Mouse (Mus musculus) MEL (cell line): ENCODE measurements around the gene Sp2. TPM values are rescaled to one million over a fixed set of nuclear protein-coding genes. Genes with fewer than 3 reads are reported as not detected.
A peak's percentile ranks its signal among the peaks of the same experiment; 100 is the strongest.

Source experiments
- DNase-seq: peaks from one replicate; pipeline ENCODE4 v3.0.0; 2011; ENCODE audit warnings: low read depth, low spot score
- H3K27ac ChIP-seq: 2 replicates; pipeline ENCODE4 v1.5.1; 2012; ENCODE audit warnings: low read depth, mild to moderate bottlenecking, control low read depth, low read length, moderate library complexity; ENCODE audit not compliant: control insufficient read depth
- H3K27me3 ChIP-seq, 2 experiments: fragments of 150-350 bp in 1 of 2; sonication (generic) in 1 of 2; 2 replicates each; pipeline ENCODE4 v1.6.1; 2012; ENCODE audit warnings: low read length in 2 of 2, mild to moderate bottlenecking in 2 of 2, improper control_type of control experiment in 1 of 2, moderate library complexity in 1 of 2; ENCODE audit not compliant: insufficient read depth in 2 of 2, control insufficient read depth in 1 of 2
- H3K36me3 ChIP-seq, 2 experiments: 2 replicates each; pipeline ENCODE4 v1.6.1; 2012 to 2014; ENCODE audit warnings: low read length in 2 of 2, improper control_type of control experiment in 1 of 2, inconsistent platforms in 1 of 2, mild to moderate bottlenecking in 1 of 2; ENCODE audit not compliant: insufficient read depth in 2 of 2, control insufficient read depth in 1 of 2
- H3K4me1 ChIP-seq, 2 experiments: fragments of 150-350 bp in 1 of 2; sonication (generic) in 1 of 2; 2 replicates each; pipeline ENCODE4 v1.6.1; 2012; ENCODE audit warnings: low read length in 2 of 2, improper control_type of control experiment in 1 of 2, mild to moderate bottlenecking in 1 of 2; ENCODE audit not compliant: insufficient read depth in 2 of 2, control insufficient read depth in 1 of 2
- H3K4me3 ChIP-seq, 2 experiments: fragments of 150-350 bp in 1 of 2; sonication (generic) in 1 of 2; 2 replicates each; pipeline ENCODE4 v1.5.1; 2012; ENCODE audit warnings: low read depth in 2 of 2, low read length in 2 of 2, mild to moderate bottlenecking in 2 of 2, moderate library complexity in 2 of 2, control low read depth in 1 of 2, improper control_type of control experiment in 1 of 2; ENCODE audit not compliant: control insufficient read depth in 1 of 2, insufficient read depth in 1 of 2
- H3K79me2 ChIP-seq: 2 replicates; pipeline ENCODE4 v1.6.1; 2012; ENCODE audit warnings: mild to moderate bottlenecking, low read length, moderate library complexity; ENCODE audit not compliant: control insufficient read depth, poor library complexity, insufficient read depth
- H3K9ac ChIP-seq: 2 replicates; pipeline ENCODE4 v1.6.1; 2012; ENCODE audit warnings: low read depth, mild to moderate bottlenecking, control low read depth, low read length, moderate library complexity; ENCODE audit not compliant: control insufficient read depth, poor library complexity, severe bottlenecking
- H3K9me3 ChIP-seq: fragments of 150-350 bp; sonication (generic); replicated peaks from 2 replicates; pipeline ENCODE4 v1.6.1; 2012; ENCODE audit warnings: mild to moderate bottlenecking, low read length, improper control_type of control experiment, moderate library complexity; ENCODE audit not compliant: insufficient read depth
- CHD2 ChIP-seq: IDR thresholded peaks from 2 replicates; pipeline ENCODE4 v1.6.1; 2011; ENCODE audit warnings: low read length, improper control_type of control experiment
- CTCF ChIP-seq, 3 experiments: IDR thresholded peaks in 2 of 3; conservative IDR thresholded peaks in 1 of 3; 2 replicates each; pipeline ENCODE4 v1.5.1; 2011 to 2012; ENCODE audit warnings: low read length in 3 of 3, low read depth in 2 of 3, mild to moderate bottlenecking in 2 of 3, improper control_type of control experiment in 1 of 3, inconsistent platforms in 1 of 3, mixed read lengths in 1 of 3, moderate library complexity in 1 of 3; ENCODE audit not compliant: control insufficient read depth in 1 of 3, insufficient read depth in 1 of 3, poor library complexity in 1 of 3, severe bottlenecking in 1 of 3
- E2F4 ChIP-seq: IDR thresholded peaks from 2 replicates; pipeline ENCODE4 v1.6.1; 2011; ENCODE audit warnings: low read depth, low read length, improper control_type of control experiment, borderline replicate concordance
- ELF1 ChIP-seq: IDR thresholded peaks from 2 replicates; pipeline ENCODE4 v1.6.1; 2014; ENCODE audit warnings: low read depth, mild to moderate bottlenecking, inconsistent platforms, low read length, improper control_type of control experiment, moderate library complexity
- GABPA ChIP-seq: IDR thresholded peaks from 2 replicates; pipeline ENCODE4 v1.6.1; 2012; ENCODE audit warnings: low read depth, mild to moderate bottlenecking, inconsistent platforms, low read length, improper control_type of control experiment, moderate library complexity
- GATA1 ChIP-seq: IDR thresholded peaks from 2 replicates; pipeline ENCODE4 v1.6.1; 2011; ENCODE audit warnings: low read depth, low read length, improper control_type of control experiment
- HCFC1 ChIP-seq: IDR thresholded peaks from 2 replicates; pipeline ENCODE4 v1.6.1; 2012; ENCODE audit warnings: low read depth, mild to moderate bottlenecking, inconsistent platforms, low read length, improper control_type of control experiment, moderate library complexity
- JUND ChIP-seq: IDR thresholded peaks from 2 replicates; pipeline ENCODE4 v1.6.1; 2011; ENCODE audit warnings: low read depth, mild to moderate bottlenecking, improper control_type of control experiment, low read length
- KAT2A ChIP-seq: conservative IDR thresholded peaks from 2 replicates; pipeline ENCODE4 v1.6.1; 2012; ENCODE audit warnings: low read depth, low read length, improper control_type of control experiment, inconsistent platforms
- MXI1 ChIP-seq: IDR thresholded peaks from 2 replicates; pipeline ENCODE4 v1.6.1; 2011; ENCODE audit warnings: mild to moderate bottlenecking, low read depth, low read length, improper control_type of control experiment
- MYB ChIP-seq: IDR thresholded peaks from 2 replicates; pipeline ENCODE4 v1.6.1; 2011; ENCODE audit warnings: mild to moderate bottlenecking, low read depth, low read length, improper control_type of control experiment
- POLR2AphosphoS5 ChIP-seq: IDR thresholded peaks from 2 replicates; pipeline ENCODE4 v1.6.1; 2012; ENCODE audit warnings: low read depth, borderline replicate concordance, mild to moderate bottlenecking, inconsistent platforms, low read length, moderate library complexity, mixed read lengths
- RAD21 ChIP-seq: IDR thresholded peaks from 2 replicates; pipeline ENCODE4 v1.6.1; 2011; ENCODE audit warnings: mild to moderate bottlenecking, low read depth, low read length, improper control_type of control experiment
- SMC3 ChIP-seq: IDR thresholded peaks from 2 replicates; pipeline ENCODE4 v1.6.1; 2011; ENCODE audit warnings: low read depth, low read length, improper control_type of control experiment
- TAL1 ChIP-seq: IDR thresholded peaks from 2 replicates; pipeline ENCODE4 v1.6.1; 2012; ENCODE audit warnings: mild to moderate bottlenecking, inconsistent platforms, low read length, moderate library complexity, mixed read lengths
- TBP ChIP-seq: IDR thresholded peaks from 2 replicates; pipeline ENCODE4 v1.8.0; 2011; ENCODE audit warnings: low read depth, low read length, improper control_type of control experiment
- UBTF ChIP-seq: IDR thresholded peaks from 2 replicates; pipeline ENCODE4 v1.6.1; 2012; ENCODE audit warnings: low read depth, mild to moderate bottlenecking, inconsistent platforms, low read length, improper control_type of control experiment, moderate library complexity, borderline replicate concordance; ENCODE audit not compliant: insufficient read depth
- USF1 ChIP-seq: IDR thresholded peaks from 2 replicates; pipeline ENCODE4 v1.6.1; 2014; ENCODE audit warnings: low read depth, mild to moderate bottlenecking, inconsistent platforms, low read length, improper control_type of control experiment, moderate library complexity
- ZNF384 ChIP-seq: IDR thresholded peaks from 2 replicates; pipeline ENCODE4 v1.6.1; 2012; ENCODE audit warnings: low read depth, mild to moderate bottlenecking, inconsistent platforms, low read length, improper control_type of control experiment
- polyA plus RNA-seq, 2 experiments: library from polyadenylated mRNA; stranded (reverse) in 1 of 2; unstranded in 1 of 2; fragments of >175 nt in 1 of 2; fragments of >200 nt in 1 of 2; gene quantifications; 2 replicates each; pipeline versions ENCODE4 v1.2.1 to v1.2.4; 2012; ENCODE audit warnings: low replicate concordance in 2 of 2, low read depth in 1 of 2; ENCODE audit not compliant: insufficient read length in 2 of 2, insufficient read depth in 1 of 2, missing spikeins in 1 of 2
- total RNA-seq: library from RNA; depleted of rRNA; stranded (reverse); fragments of 300-350 nt; gene quantifications from 2 replicates; pipeline ENCODE4 v1.2.3, GENCODE M21; 2012

The Sp2 gene
- total and polyA plus RNA-seq, 3 experiments: 1.4 to 20.3 TPM; not detected in 1

GRCm38 (mm10) chr11:96970341-96970740 is 12.4 kb downstream of the Sp2 start:
- Histone ChIP-seq H3K36me3 (peaks cover 0 to 49% of the 10 kb centered on the region in 2 experiments; a peak in 2 of 4 replicates), H3K4me3 (no peak overlapping the region), H3K79me2 (peaks cover 22% of the 10 kb centered on the region), H3K4me1 (peaks cover 21 to 39% of the 10 kb centered on the region in 2 experiments), H3K9ac (no peak overlapping the region), H3K27me3 (no peaks in the 10 kb centered on the region)
- no peak for DNase-seq
- TF ChIP-seq POLR2AphosphoS5: no peak
- TF ChIP-seq, all 39 proteins: peak for 0
- Histone ChIP-seq H3K27ac (no peak overlapping the region), H3K9me3 (no peaks in the 10 kb centered on the region)

- no peak for DNase-seq
- Histone ChIP-seq H3K9ac (peak overlapping the region; percentile 34), H3K36me3 (peaks cover 0 to 46% of the 10 kb centered on the region in 2 experiments; a peak in 2 of 4 replicates), H3K27me3 (no peaks in the 10 kb centered on the region), H3K27ac (peak overlapping the region; percentile 47; the same call in 1 of the 2 replicates), H3K4me3 (no peak overlapping the region), H3K9me3 (no peaks in the 10 kb centered on the region), H3K4me1 (peaks cover 20 to 37% of the 10 kb centered on the region in 2 experiments), H3K79me2 (peaks cover 20% of the 10 kb centered on the region)
- TF ChIP-seq CTCF (IDR thresholded peaks at IDR 0.05 in 2 of 3, conservative IDR thresholded peaks at IDR 0.05 in 1 of 3; ENCODE audit: control insufficient read depth in 1 of 3, insufficient read depth in 1 of 3, low read depth in 2 of 3, low read length in 3 of 3, poor library complexity in 1 of 3, severe bottlenecking in 1 of 3): no peak
- no peak for TF ChIP-seq HCFC1
- no peak for TF ChIP-seq E2F4
- TF ChIP-seq ELF1: no peak
- TF ChIP-seq SMC3: no peak
- no peak for TF ChIP-seq JUND
- no peak for TF ChIP-seq USF1
- TF ChIP-seq GATA1: no peak
- no peak for TF ChIP-seq RAD21
- no peak for TF ChIP-seq MYB
- TF ChIP-seq GABPA: no peak
- TF ChIP-seq UBTF: no peak
- TF ChIP-seq MXI1: no peak
- no peak for TF ChIP-seq TBP
- TF ChIP-seq CHD2: no peak
- TF ChIP-seq KAT2A: no peak
- TF ChIP-seq TAL1: no peak
- TF ChIP-seq ZNF384: no peak
Measured at GRCm38 (mm10) chr11:96969746-96970145, 13.0 kb downstream of the Sp2 start.
